Mouse (Mus musculus) retina, postnatal 1 day (tissue): Measurements from ENCODE around the gene Map3k9.

Experiments
- DNase-seq: peaks from one replicate; pipeline ENCODE4 v3.0.0-alpha.2; 2012

Gene Map3k9

DNA sequence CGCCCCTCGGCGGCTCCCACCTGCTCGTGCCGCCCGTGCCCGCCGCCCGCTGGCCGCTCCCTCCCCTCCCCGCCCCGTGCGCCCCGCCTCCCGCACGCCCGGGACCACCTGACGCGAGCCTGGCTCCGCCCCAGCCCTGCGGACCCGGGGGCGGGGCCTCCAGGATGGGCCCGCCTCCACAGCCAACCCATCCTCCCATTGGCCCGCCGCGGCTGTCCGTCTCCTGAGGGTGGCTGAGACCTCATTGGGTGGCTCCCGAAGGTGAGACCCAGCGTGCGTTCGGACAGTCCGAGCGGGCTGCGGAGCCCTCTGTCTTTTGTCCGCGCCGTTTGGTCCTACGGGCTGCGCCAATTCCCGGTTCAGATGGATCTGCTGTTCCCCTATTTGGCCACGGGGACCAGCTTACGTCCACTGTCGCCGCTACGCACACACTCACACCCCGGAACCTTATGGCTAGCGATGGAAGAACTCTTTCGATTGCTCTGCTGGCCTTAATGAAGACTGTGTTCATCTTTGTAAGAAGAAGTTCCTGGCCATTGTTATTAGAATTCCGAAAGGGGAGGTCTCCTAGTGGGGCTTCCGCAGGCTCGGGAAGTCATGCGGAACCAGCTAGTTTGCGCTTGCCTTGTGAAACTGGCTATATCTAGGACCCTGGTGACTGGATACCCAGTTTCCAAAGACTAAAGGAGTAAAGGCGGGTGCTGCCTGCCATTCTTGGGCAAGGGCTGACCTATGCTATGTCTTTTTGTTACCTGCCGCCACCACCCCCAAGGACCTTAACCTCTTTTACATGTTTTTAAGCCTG is at the start of gene Map3k9:
Map3k9 (minus strand) TSS at position 71 of the 805 bp plus-strand sequence.
- DNase-seq: peak; percentile 96

DNA sequence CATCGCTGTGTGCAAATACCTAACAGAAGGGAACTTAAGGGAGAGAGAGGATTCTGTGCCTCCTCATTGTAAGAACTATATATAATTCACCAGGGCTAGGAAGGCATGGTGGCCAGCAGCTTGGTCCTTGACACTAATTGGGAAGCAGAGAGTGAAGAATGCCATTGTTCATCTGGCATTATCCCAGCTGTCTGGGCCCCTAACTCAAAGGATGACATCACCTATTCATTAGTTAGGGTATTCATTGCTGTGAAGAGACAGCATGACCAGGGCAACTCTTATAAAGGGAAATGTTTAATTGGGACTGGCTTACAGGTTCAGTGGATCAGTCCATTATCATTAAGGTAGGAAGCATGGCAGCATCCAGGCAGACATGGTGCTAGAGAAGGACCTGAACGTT is 47.4 kb upstream of the Map3k9 start:
- peak; percentile 94 for DNase-seq

DNA sequence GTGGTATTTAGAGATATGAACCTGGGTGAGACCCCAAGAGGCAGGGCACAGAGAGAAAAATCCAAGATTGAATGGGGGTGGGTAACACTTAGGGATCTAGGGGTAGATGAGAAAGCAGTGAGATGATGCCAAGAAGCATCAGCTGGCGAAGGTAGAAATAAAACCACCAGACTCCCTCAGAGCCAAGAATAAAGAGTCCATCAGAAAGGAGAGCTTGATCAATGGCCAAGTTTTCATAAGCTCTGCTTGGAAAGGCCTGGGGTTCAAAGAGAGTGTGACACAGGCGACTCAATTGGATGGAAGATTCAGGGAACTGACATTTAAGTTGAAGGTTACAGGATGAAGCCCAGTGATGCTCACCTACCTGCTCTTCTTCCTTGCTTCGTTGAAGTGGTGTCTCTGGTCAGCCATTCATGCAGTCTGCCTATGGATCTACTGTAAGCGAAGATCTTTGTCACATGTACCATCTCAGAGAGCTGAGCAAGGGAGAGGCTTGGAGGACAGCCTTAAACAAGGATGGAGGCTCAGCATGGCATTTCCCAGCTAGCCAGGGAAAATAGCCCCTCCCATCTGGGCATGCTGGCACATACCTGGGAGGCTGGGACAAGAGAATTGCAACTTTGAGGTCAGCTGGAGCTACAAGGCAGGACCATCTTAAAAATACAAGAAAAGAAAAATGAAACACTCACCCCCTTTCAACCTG is 42.0 kb upstream of the Map3k9 start:
- no peak for DNase-seq

DNA sequence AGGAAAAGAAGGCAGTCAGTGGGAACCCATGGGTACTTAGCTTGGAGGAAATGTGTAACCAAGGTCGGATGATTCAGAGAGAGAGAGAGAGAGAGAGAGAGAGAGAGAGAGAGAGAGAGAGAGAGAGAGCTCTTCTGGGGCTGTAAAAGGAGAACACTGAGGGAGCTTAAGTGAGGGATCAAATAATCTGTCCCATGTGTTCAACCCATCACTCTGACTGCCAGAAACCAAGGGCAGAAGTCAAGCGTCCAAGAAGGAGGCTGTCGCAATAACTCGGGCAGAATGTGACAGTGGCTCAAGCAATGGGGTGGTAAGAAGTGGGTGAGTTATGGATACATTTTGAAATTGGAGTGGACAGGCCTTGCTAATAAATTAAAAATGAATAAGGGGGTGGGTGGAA is 41.2 kb upstream of the Map3k9 start:
- no peak for DNase-seq

DNA sequence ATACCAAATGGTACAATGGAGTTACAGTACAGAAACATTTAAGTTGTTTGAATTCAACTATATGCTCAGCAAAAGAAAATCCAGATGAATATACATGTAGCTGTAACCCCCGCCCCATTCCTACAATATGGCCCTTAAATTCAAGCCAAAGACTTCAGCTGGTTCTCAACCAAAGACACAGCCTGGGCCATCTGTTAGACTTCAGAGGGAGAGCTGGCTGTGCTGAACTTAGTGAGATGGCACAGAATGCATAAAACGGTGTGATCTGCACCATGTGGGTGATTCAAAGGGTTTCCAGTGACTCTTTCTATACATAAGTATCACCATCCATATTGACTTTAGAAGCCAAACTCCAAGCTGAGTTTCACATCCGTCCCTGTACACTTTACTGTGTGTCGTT is 39.7 kb upstream of the Map3k9 start:
- DNase-seq: no peak

DNA sequence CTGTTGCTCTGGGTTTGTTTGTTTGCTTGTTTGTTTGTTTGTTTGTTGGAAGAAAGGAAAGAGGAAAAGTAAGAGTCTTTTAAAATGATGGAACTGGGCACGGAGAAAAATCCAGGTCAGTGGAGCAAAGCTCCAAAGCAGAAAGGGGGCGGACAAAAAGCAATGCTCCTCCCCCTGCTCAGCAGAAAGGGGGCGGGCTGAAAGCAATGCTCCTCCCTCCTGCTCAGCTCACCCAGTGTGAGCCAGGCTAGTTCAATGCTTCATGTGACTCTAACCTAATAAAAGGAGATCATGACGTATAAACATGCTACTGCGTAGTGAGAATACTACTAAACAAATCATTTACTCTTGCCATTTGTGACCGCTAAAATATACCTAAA is 36.1 kb upstream of the Map3k9 start:
- DNase-seq: peak; percentile 80

DNA sequence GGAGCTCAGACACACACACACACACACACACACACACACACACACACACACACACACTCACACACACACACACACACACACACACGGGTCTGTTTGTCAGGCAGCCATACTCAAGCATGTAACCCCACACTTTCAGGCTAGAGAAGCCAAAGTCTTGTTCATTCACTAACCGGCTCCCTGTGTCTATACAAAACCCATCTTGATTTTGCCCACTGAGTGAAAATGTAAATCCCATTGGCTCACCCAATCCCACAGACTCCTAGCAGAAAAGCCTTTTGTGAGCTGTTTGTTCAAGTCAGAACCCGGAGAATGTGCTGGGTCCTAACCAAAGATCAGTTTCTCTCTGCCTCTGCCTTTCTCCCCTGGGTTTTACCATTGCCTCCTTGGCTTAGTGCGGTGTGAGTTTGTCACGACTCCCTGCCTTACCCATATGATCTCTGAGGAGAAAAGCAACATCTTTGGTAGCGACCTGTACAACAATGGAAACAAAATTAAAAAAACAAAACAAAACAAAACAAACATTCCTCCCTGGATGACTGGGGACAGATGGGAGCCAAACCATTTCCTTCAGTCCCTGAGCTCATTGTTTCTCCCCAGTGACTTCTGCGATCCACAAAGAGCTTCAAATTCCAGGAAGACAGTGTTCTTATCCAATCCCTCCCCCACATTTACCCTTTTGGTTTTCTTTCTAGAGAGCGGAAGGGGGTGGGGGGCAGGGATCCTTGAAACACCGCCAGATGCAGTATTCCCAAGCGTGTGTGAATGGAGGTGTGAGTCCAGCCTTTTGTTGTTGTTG is 35.6 kb upstream of the Map3k9 start:
- DNase-seq: peak; percentile 78

DNA sequence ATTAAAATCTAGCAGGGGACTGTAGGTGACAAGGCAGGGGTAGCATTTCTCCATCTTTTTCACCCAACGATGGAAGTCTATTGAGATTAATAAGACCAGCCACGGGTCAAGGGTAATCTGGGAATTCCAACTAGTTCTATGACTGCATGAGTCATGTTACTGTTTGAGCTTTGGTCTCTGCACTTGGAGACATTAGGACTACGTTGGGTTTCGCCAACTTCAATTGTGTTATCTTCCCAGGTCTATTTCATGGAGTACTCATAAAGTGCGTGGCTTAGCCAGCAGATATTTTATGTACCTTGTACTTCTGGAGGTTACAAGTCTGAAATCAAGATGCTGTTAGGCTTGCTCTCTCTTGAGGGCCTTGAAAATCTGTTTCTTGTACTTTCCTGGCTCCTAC is 33.8 kb upstream of the Map3k9 start:
- no peak for DNase-seq

DNA sequence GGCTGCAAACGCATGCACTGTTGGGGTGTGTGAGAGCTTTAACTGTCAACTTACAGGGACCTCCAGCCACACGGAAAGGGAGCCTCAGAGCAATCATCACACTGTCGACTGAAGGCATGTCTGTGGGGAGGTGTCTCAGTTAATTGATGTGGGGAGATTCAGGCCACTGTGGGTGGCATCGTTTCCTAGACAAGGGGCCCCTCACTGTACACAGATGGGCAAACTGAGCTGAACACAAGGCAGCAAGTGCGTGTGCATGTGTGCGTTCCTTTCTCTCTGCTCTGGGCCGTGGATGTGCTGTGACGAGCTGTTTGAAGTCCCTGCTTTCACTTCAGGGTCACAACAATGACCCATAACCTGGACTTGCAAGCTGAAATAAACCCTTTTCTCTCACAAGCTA is 29.4 kb upstream of the Map3k9 start:
- DNase-seq: peak; percentile 84

DNA sequence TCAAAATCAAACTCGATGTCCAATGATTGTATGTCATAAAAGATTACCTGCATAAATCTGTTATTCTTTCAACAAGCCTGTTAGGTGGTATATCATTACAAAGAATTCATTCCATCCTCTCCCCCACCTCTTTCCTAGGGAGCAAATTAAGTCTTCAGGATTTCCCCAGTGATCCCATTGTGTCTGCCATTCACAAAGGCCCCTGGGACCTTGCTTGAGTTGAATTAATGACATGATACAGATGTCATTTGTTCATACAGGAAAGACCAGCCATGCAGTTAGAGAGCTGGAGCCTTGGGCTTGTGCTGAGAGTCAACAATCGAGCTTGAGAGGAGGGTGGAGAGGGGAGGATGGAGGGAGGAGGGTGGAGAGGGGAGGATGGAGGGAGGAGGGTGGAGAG is 27.6 kb upstream of the Map3k9 start:
- peak; percentile 39 for DNase-seq

DNA sequence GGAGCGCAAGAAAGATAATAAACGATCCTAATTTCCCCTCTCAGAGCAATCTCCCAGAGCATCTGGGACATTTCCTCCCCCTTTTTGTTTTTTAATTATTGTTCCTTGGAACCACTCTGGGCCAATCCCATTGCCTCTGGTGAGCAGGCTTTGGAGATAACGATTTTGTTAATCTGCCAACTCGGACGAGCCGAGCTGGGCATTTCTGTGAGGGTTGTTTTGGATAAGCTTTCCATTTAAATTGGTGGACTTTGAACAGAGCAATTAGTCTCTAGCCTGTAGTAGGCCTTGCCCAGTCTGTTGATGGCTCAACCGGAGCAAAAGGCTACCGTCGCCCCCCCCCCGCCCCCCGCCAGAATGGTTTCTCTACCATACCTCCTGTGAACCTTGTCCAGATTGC is 27.0 kb upstream of the Map3k9 start:
- peak; percentile 86 for DNase-seq

DNA sequence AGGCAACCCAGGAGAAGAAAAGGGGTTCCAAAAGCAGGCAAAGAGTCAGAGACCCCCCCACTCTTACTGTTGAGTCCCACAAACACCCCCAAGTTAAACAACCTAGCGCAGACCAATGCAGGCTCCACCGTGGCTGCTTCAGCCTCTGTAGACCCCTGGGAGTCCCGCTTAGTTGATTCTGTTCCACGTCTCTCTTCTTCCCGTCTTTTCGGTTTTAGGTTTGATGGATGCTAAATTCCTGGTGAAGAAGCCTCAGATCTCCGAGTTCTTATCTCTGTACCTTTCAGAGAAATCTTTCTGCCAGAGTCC is 26.5 kb upstream of the Map3k9 start:
- DNase-seq: no peak

DNA sequence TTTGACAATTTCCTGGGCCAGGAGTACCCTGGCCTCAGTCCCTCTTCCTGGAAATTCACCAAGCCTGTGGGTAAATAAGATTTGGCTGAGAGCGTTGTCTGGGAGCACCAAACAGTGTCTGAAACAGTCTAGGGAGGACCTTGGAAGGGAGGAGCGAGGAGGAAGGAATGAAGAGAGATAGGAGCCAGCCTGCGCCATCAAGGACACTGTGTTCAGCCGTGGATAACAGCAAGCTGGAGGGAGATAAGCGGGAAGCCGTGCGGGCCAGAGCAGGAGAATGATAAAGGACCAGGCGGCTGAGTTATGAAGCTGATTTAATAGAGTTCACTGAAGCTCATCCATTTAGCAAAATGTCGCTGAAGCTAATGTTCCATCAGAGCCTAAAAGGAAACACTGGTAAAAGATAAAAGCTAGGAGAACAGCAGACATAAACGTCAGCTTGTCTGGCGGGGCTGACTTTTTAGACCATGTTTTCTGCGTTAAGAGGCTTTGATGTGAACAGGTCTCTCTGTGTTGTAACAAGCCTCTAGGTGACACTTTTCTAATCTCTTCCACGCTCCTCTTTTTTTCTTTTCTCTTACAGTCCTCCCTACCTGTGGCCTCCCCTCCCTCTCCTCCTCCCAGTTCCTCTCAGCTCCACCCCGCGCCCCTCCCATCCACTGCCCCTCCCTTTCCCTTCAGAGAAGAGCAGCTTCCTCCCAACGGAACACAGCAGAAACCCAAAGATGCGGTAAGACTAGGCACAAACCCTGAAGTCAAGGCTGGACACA is 26.0 kb upstream of the Map3k9 start:
- DNase-seq: peak; percentile 60

DNA sequence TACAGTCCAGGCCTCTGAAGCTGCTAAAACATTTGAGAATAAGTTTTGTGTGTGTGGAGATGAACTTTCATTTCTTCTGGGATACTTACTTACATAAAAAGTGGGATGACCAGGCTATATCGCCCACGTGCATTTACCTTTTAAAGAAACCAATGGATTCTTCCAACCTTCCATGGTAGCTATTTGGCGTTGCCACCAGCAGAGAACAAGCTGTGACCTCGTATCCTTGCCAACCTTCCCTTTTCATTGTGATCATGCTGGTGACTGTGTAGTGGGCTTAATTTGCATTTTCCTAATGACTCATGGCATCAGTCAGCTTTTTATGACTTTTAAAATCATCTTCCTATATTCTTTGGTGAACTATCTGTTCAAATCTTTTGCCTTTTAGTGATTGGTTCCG is 25.1 kb upstream of the Map3k9 start:
- no peak for DNase-seq

DNA sequence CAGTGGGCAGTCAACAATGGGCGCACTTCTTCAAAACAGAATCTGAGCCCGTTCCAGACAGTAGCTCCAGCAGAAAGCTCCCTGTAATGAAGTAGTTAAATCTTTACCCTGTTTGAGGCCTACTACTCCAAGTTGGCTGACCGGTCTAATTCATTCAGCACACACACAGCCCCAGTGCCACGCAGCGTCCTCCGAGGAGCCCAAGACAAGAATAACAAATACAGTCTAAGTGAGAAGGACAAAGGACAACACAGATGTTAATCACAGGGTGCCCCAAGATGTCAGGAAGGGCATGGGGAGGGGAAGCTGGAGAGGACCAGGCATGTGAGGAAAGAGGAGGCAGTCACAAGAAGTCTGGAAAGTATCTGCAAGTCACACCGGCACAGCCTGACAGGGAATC is 22.8 kb upstream of the Map3k9 start:
- DNase-seq: no peak

DNA sequence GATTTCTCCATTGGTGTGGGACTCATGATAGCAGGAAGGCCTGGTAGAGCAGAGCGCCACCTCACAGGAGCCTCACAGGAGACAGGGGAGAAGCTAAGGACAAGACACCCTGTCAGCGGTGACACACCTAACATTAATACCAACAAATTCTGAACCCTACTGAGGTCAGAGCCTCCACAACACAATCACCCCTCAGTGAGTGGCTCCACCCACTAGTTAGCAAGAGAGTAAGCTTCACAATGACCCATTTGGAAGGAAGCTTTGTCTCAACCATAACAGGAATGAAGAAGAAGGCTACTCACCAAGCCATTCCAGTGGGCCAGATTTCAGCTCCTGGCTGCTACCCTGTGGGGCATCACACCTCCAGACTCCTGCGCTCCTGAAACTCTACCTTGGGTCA is 22.0 kb upstream of the Map3k9 start:
- no peak for DNase-seq

DNA sequence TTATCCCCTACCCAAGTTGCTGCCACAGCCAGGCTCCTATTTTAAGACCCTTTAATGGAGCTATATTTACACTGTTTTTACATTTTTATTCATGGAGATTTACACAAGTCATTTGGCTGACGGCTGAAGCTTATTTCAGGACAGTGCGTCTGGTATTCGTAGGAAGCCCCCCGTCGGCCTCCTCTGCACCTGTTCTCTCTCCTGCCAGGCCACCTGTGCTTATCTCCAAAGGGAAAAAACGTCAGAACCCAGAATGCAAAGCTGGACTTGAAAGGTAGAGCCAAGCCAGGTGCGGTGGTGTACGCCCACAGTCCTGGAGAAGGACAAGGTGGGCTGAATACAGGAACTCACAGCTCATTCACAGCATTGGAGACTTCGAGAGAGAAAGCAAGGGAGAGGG is 20.2 kb upstream of the Map3k9 start:
- DNase-seq: no peak

DNA sequence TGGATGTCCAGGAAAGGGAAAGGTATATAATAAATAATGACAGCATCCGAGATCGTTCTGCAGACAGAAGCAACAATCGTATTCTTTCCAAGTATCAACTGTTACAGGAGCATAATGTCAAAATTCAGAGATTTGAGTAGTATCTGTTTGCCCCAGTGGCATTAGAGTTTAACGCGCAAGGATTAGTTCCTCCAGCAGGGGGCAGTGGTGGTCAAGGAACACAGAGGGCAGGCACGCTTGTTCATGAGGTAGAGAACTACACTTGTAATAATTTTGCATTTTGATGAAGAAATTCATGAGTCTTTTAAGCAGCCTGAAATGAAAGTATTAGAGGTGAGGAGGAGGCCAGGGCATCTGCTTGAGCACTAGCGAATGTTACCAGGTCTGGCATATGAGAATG is 15.6 kb upstream of the Map3k9 start:
- DNase-seq: peak; percentile 83

DNA sequence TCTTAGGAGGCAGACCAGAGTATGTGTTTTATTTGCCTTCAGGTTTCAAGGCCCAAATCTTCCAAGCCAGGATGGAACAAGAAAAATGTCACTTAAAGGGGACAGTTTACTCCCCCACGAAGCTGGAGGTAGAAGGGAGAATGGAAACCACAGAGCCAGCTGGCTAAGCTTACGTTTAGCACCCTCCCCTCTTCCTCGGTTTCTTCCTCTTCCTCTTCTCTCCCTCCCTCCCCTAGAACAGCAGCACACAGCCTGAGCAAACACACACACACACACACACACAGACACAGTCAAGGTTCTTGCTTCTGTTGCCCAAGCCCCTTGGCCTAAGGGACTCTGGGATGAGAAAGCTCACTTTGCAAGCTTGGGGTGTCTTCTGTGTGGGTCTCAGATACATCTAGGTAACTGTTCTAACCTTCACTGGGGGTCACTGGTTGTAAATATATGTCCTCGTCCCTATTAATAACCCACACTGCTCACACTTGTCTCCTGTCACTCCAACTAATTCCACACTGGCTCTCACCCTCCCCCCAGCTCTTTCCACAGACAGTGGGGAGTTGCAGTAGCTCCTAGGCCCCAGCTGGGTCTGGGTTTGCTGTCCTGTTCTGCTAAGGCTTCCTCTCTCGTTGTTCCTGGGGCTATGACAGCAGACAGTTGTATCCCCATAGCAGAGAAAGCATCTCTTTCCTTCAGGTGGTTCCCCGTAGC is 11.7 kb upstream of the Map3k9 start:
- DNase-seq: no peak

DNA sequence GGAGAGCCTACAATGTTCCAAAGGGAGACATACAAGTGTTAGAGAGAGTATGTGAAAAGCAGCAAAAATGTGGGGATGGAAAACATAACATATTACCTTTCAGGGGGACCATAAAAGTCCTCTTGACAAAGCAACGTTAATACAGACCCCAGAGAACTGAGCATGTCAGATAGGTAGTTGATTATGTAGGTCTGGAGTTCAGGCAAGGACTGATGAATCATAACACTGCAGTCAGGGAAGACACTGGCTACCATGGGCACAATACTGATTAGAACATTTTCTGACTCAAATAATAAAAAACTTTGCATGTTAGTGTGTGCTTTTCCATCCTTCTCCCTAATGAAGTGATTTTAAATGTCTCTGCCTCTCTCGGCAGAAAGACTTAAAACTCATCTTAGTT is 8.5 kb upstream of the Map3k9 start:
- DNase-seq: peak; percentile 43

DNA sequence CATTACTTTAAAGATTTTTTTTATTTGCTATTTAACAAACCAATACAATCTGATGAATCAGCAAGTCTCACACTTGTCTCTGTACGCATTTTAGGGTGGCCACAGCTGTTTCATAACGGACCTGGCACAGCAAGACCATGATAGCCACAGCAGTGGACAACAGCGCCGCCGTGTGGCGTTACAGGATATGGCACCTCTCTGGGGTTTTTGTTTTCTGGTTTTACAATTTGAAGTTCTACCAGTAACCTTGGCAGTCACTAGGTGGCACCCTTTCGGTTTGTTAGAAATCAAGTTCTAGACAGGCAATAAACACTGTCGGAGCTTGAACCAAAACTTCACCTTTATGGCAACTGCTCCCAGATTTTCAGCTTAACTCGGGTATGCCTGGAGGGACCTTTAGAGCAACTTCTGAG is 7.7 kb upstream of the Map3k9 start:
- peak; percentile 95 for DNase-seq

DNA sequence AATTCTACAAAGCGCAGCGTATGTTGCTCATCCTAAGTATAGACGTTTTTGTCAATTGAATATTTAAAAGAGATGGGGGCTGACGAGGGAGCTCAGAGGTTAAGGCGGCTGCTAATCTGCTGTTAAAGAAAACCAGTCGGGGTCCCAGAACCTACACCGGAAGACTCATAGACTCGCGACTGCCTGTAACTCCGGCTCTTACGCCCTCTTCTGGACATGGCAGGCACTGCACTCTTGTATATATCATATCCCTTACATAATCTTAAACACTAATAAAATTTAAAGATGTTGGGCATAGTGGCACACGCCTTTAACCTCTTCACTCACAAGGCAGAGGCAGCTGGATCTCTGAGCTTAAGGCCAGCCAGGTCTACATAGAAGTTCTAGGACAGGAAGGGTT is 6.3 kb upstream of the Map3k9 start:
- peak; percentile 36 for DNase-seq

DNA sequence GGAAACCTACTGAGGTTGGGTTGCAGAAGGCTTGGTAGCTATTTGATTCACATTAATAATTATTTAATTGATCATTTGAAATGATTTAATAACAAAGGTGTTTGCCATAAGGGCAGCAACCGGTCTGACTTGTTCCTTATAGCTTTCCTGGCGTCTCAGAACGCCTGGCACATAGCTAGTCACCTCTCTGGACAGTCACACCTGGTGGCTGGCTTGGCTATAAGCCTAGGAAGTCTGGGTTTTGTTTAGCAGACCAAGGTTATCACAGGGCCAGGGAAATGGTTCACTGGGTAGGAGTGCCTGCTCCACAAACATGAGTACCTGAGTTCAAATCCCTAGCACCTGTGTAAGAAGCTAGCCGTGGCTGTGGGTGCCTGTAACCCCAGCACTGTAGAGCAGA is 2.3 kb upstream of the Map3k9 start:
- DNase-seq: no peak
